Mouse (Mus musculus): Measurements from ENCODE around the gene Dnm3. TPM values are rescaled to one million over a fixed set of nuclear protein-coding genes. Genes with fewer than 3 reads are reported as not detected.

Gene Dnm3
- polyA plus RNA-seq (2016; fragmentation: Nextera tagmentation; extraction: Ambion mirVana) = 4.3 and 8.0 TPM in 2 replicates

DNA sequence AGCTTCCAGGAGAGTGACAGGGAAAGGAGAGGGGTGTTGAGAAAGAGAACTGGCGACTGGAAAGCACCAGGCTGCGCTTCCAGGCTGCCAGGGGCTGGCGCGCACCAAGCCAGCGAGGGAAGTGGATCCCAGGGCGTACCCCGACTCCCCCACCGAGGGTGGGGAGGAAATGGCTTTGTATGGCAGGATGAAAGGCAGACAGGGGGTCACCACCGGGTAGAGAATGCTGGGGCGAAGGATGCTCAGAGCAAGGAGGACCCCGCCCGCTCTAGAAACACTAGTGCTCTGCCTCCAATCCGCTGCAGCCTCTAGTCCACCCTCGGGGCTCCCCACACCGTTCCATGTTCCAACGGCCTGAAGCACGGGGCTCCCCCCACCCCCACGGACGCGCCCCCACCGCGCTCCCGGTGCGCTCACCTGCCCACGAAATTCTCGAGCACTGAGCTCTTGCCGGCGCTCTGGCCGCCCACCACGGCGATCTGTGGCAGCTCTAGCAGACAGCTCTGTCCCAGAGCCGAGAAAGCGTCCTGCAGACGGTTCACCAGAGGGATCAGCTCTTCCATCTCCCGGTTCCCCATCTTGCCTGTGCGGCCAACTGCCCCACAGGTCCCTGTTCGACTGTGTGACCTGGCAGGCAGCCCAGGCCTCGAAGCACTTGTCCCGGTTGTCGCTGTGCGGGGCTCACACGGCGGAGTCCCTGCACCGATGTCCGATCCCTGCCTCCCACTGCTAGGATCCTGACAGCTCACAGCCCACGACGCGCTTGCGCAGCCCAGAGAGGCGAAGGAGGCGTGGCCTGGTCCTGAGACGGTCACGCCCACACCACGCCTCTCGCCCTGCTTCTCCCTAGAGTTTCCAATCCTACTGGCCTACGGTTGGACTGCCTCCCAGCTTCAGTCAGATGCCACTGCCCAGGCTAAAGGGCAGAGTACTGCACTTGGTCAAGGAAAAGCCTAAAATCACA, at the start of gene Dnm3:
Gene Dnm3 (minus strand): TSS at position 789 of the 964 bp plus-strand sequence.
- DNase-seq (ENCODE audit: low spot score) = peak; percentile 92
- no peaks in the 10 kb centered on the region for H3K9me3 ChIP-seq
- under 1% methylated on average over 56 of the region's 56 CpGs for WGBS
- H3K4me1 ChIP-seq = peaks cover 11% of the 10 kb centered on the region
- peak within 1 kb of the TSS; percentile 77 for H3K4me3 ChIP-seq
- H3K27me3 ChIP-seq (replicated peaks; ENCODE audit: low read depth, poor library complexity, severe bottlenecking) = peaks cover 44% of the 10 kb centered on the region
- H3K27ac ChIP-seq (replicated peaks) = no peak within 1 kb of the TSS
- H3K36me3 ChIP-seq (replicated peaks) = no peaks in the 10 kb centered on the region

GRCm38 (mm10) chr1:162515116-162515515, 37.3 kb upstream of the Dnm3 start:
- Histone ChIP-seq H3K27ac (replicated peaks) (no peak overlapping the region), H3K4me3 (no peak overlapping the region), H3K27me3 (replicated peaks; ENCODE audit: low read depth, poor library complexity, severe bottlenecking) (no peaks in the 10 kb centered on the region), H3K36me3 (replicated peaks) (no peaks in the 10 kb centered on the region), H3K9me3 (no peaks in the 10 kb centered on the region), H3K4me1 (no peaks in the 10 kb centered on the region)
- no peak for DNase-seq (ENCODE audit: low spot score)
- WGBS = 81% methylated on average over 1 of the region's 1 CpGs

- Histone ChIP-seq H3K4me1 (no peaks in the 10 kb centered on the region), H3K9me3 (no peaks in the 10 kb centered on the region), H3K36me3 (replicated peaks) (no peaks in the 10 kb centered on the region), H3K4me3 (no peak overlapping the region), H3K27me3 (replicated peaks; ENCODE audit: low read depth, poor library complexity, severe bottlenecking) (no peaks in the 10 kb centered on the region), H3K27ac (replicated peaks) (no peak overlapping the region)
- WGBS = 87% methylated on average over 2 of the region's 2 CpGs
- DNase-seq (ENCODE audit: low spot score) = no peak
Observed at GRCm38 (mm10) chr1:162510013-162510356, 32.2 kb upstream of the Dnm3 start.

DNA sequence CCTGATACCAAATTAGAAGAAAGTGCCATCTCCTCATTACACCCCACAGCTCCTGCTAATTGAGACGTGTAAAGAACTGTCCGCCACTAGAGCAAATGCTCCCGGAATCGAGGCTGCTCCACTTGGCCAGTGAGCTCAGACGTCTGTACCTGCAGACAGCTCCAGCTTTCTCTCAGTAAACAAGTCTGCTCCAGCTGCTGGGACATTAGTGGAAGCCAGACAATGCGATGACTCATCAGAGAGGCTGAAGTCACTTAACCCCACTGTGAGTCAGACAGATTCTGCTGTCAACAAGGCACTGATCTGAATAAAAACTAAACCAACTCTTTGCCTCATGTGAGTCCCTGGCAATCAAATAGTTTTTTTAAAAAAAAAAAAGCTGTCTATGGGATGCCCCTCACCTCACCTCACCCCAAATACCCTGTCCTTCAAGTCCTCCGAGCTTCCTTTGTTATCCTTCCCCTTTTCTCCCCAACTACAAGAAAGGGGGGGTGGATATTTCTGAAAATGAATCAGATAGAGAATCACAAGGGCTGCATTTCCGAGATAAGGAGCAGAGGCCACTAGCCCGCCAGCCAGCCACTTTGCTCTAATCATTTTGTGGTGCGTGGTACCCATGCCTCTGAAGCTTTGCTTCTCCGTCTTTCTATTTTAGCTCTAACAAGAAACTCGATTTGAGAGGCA, 31.6 kb upstream of the Dnm3 start:
- 65% methylated on average over 12 of the region's 12 CpGs for WGBS
- Histone ChIP-seq H3K4me1 (no peaks in the 10 kb centered on the region), H3K36me3 (replicated peaks) (no peaks in the 10 kb centered on the region), H3K27me3 (replicated peaks; ENCODE audit: low read depth, poor library complexity, severe bottlenecking) (no peaks in the 10 kb centered on the region), H3K9me3 (no peaks in the 10 kb centered on the region), H3K27ac (replicated peaks) (no peak overlapping the region), H3K4me3 (no peak overlapping the region)
- DNase-seq (ENCODE audit: low spot score) = no peak

DNA sequence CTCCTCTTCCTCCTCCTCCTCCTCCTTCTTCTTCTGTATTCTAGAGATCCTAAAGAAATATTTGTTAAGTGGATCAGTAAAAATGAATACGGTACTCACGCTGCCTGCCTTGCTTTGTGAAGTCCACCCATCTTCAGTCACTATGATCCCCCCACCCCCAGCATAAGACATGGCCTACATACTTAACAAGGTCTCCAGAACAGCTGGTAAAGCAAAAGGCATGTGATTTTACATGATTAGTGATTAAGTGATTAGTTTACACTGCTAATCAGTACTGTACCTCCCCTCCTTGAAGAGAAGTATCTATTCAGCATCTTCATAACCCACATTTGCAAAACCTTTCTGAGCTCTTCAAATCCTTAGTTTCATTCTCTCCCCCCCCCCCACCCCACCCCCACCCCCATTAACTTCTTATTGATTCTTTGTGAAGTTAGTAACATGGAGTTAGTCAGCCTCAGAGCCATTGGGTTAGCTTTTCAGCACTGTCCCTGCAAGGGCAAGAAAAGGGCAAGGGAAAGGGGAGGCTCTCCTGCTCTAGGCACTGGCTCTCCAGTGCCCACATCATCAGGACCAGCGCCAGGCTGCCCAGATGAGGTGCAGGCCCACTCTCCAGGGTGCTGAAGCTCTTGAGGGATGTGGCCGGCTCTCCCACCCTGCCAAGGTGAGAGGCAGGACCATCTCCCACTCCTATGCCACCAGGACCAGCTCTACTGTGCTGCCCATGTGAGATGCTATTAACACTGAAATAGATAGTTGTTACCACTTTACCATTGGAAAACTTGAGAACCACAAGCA, 30.6 kb upstream of the Dnm3 start:
- no peak for DNase-seq (ENCODE audit: low spot score)
- H3K4me3 ChIP-seq = no peak overlapping the region
- no peaks in the 10 kb centered on the region for H3K4me1 ChIP-seq
- WGBS = 78% methylated on average over 4 of the region's 4 CpGs
- H3K9me3 ChIP-seq = no peaks in the 10 kb centered on the region
- H3K27ac ChIP-seq (replicated peaks) = no peak overlapping the region
- H3K27me3 ChIP-seq (replicated peaks; ENCODE audit: low read depth, poor library complexity, severe bottlenecking) = no peaks in the 10 kb centered on the region
- no peaks in the 10 kb centered on the region for H3K36me3 ChIP-seq (replicated peaks)

- 89% methylated on average over 4 of the region's 4 CpGs for WGBS
- Histone ChIP-seq H3K36me3 (replicated peaks) (no peaks in the 10 kb centered on the region), H3K4me3 (no peak overlapping the region), H3K4me1 (no peaks in the 10 kb centered on the region), H3K27me3 (replicated peaks; ENCODE audit: low read depth, poor library complexity, severe bottlenecking) (no peaks in the 10 kb centered on the region), H3K27ac (replicated peaks) (no peak overlapping the region), H3K9me3 (no peaks in the 10 kb centered on the region)
- DNase-seq (ENCODE audit: low spot score) = no peak
Observed at GRCm38 (mm10) chr1:162506516-162506915, 28.7 kb upstream of the Dnm3 start.

GRCm38 (mm10) chr1:162505649-162506048, 27.8 kb upstream of the Dnm3 start:
- Histone ChIP-seq H3K27me3 (replicated peaks; ENCODE audit: low read depth, poor library complexity, severe bottlenecking) (no peaks in the 10 kb centered on the region), H3K27ac (replicated peaks) (no peak overlapping the region), H3K9me3 (no peaks in the 10 kb centered on the region), H3K36me3 (replicated peaks) (no peaks in the 10 kb centered on the region), H3K4me3 (no peak overlapping the region), H3K4me1 (no peaks in the 10 kb centered on the region)
- WGBS = 91% methylated on average over 6 of the region's 6 CpGs
- DNase-seq (ENCODE audit: low spot score) = no peak

GRCm38 (mm10) chr1:162476531-162477080, 1.2 kb downstream of the Dnm3 start:
- Histone ChIP-seq H3K27me3 (replicated peaks; ENCODE audit: low read depth, poor library complexity, severe bottlenecking) (peaks cover 44% of the 10 kb centered on the region), H3K4me1 (peaks cover 11% of the 10 kb centered on the region)
- DNase-seq (ENCODE audit: low spot score) = peak; percentile 12

GRCm38 (mm10) chr1:162472949-162473348, 4.9 kb downstream of the Dnm3 start:
- Histone ChIP-seq H3K9me3 (no peaks in the 10 kb centered on the region), H3K27me3 (replicated peaks; ENCODE audit: low read depth, poor library complexity, severe bottlenecking) (peaks cover 36% of the 10 kb centered on the region), H3K4me1 (peaks cover 11% of the 10 kb centered on the region), H3K4me3 (no peak overlapping the region), H3K36me3 (replicated peaks) (no peaks in the 10 kb centered on the region), H3K27ac (replicated peaks) (no peak overlapping the region)
- no peak for DNase-seq (ENCODE audit: low spot score)
- 85% methylated on average over 1 of the region's 1 CpGs for WGBS

More at GRCm38 (mm10) chr1:162476531-162477080, 1.2 kb downstream of the Dnm3 start:
- under 1% methylated on average over 19 of the region's 19 CpGs for WGBS
- no peaks in the 10 kb centered on the region for H3K9me3 ChIP-seq
- peak overlapping the region; percentile 77 for H3K4me3 ChIP-seq
- H3K27ac ChIP-seq (replicated peaks) = no peak overlapping the region
- no peaks in the 10 kb centered on the region for H3K36me3 ChIP-seq (replicated peaks)

GRCm38 (mm10) chr1:162471089-162471488, 6.7 kb downstream of the Dnm3 start:
- Histone ChIP-seq H3K9me3 (no peaks in the 10 kb centered on the region), H3K27me3 (replicated peaks; ENCODE audit: low read depth, poor library complexity, severe bottlenecking) (peaks cover 19% of the 10 kb centered on the region), H3K4me1 (no peaks in the 10 kb centered on the region), H3K36me3 (replicated peaks) (no peaks in the 10 kb centered on the region), H3K4me3 (no peak overlapping the region), H3K27ac (replicated peaks) (no peak overlapping the region)
- no peak for DNase-seq (ENCODE audit: low spot score)

GRCm38 (mm10) chr1:162469752-162470280, 8.0 kb downstream of the Dnm3 start:
- H3K4me3 ChIP-seq = no peak overlapping the region
- H3K36me3 ChIP-seq (replicated peaks) = no peaks in the 10 kb centered on the region
- H3K4me1 ChIP-seq = no peaks in the 10 kb centered on the region
- no peaks in the 10 kb centered on the region for H3K9me3 ChIP-seq
- H3K27ac ChIP-seq (replicated peaks) = no peak overlapping the region
- no peak for DNase-seq (ENCODE audit: low spot score)
- 72% methylated on average over 2 of the region's 2 CpGs for WGBS
- H3K27me3 ChIP-seq (replicated peaks; ENCODE audit: low read depth, poor library complexity, severe bottlenecking) = peaks cover 7% of the 10 kb centered on the region

GRCm38 (mm10) chr1:162463676-162464075, 14.2 kb downstream of the Dnm3 start:
- Histone ChIP-seq H3K4me1 (no peaks in the 10 kb centered on the region), H3K27me3 (replicated peaks; ENCODE audit: low read depth, poor library complexity, severe bottlenecking) (no peaks in the 10 kb centered on the region), H3K36me3 (replicated peaks) (no peaks in the 10 kb centered on the region), H3K27ac (replicated peaks) (no peak overlapping the region), H3K9me3 (no peaks in the 10 kb centered on the region), H3K4me3 (no peak overlapping the region)
- no peak for DNase-seq (ENCODE audit: low spot score)
- WGBS = 91% methylated on average over 8 of the region's 8 CpGs

All from embryonic facial prominence, embryonic 10.5 days (tissue).